Mouse (Mus musculus) bone marrow macrophage, adult 2 months (primary cell): Measurements from ENCODE around the gene Rtl6.

Experiments used
- CTCF ChIP-seq: IDR thresholded peaks from 2 replicates; pipeline ENCODE4 v1.5.1; 2012; ENCODE audit warnings: low read depth, mild to moderate bottlenecking, low read length, moderate library complexity
- POLR2A ChIP-seq: IDR thresholded peaks from 2 replicates; pipeline ENCODE4 v1.6.1; 2012; ENCODE audit warnings: mild to moderate bottlenecking, low read depth, low read length, borderline replicate concordance

- no peak for TF ChIP-seq CTCF
- no peak for TF ChIP-seq POLR2A
Measured at GRCm38 (mm10) chr15:84541175-84541574, 16.4 kb downstream of the Rtl6 start.
